Mouse (Mus musculus) neural tube, embryonic 10.5 days (tissue): Measurements from ENCODE around the gene Tas1r2.

Experiments used
- DNase-seq: peaks from one replicate; pipeline ENCODE4 v3.0.0-alpha.2; 2017; ENCODE audit warnings: low spot score; ENCODE audit errors: extremely low spot score

Gene Tas1r2

DNA sequence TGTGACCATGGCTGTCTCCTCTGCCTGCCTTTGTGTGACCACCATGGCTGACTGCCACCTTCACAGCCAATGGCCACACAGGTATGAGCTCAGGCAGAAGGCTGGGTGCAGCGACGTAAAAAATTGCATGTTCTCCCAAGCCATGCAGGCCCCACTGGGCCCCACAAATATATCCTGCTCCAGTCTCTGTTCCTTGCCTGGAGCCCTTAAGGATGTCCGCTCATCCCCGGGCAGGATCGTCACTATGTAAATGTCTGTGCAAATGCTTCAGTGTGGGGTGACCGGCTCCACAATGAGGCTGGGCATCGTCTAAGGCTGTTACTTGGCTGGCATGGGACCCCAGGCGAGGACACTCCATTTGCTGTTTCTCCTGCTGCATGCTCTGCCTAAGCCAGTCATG lies at the start of gene Tas1r2:
Tas1r2 (plus strand) TSS at position 301 of the 400 bp plus-strand sequence.
- no peak for DNase-seq

DNA sequence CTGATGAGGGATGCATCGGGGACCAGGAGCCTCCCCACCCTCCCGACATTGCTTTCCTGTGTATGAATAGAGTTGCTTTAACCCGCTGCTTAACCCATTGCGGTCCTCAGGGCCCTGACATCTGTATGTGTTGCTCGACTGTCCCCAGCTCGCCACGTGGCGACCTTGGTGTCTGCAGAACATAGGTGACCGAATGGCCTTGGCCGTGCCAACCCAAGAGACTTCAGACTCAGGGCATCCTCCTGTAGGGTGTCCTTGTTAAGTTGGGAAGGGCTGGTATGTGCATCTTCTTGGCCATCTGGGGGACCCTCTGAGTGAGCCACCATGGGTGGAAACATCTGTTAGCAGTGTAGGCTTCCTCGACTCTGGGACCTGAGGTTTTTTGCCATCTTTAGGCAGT lies 48.1 kb upstream of the Tas1r2 start:
- DNase-seq: no peak

DNA sequence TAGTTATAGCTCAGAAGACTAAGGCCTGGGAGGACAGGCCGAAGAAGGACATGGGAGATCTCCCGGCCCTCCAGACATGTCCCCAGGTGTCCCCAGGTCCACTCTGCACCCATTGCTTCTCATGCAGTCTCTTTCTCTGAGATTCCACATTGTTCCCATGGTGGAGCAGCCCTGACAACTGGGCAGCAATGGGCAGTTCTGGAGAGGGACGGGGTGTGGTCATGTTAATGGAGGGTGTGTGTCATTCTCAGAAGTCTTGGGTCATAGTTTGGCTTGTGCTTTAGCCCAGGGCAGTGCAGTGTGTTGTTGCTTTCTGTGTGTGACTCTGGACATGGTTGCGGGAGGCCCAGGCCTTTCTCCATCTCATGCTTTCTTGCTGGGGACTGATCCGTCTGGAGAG lies 46.6 kb upstream of the Tas1r2 start:
- no peak for DNase-seq

DNA sequence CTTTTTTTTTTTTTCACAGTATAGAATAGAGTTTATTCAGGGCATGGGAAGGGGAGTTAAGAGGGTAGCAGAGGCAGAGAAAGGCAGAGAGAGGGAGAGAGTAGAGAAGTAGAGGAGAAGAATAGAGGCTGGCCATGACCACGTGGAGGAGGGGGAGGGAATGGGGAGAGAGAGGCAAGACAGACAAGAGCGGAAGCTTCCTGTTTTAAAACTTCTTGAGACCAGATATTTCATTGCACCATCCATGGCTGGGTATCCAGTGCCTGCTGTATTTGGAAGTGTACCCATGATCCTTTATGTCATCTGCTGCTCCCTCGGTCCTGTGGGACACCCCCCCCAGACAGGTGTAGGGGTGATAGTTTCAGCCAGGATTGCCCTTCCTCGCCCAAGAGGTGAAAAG lies 44.4 kb upstream of the Tas1r2 start:
- no peak for DNase-seq

DNA sequence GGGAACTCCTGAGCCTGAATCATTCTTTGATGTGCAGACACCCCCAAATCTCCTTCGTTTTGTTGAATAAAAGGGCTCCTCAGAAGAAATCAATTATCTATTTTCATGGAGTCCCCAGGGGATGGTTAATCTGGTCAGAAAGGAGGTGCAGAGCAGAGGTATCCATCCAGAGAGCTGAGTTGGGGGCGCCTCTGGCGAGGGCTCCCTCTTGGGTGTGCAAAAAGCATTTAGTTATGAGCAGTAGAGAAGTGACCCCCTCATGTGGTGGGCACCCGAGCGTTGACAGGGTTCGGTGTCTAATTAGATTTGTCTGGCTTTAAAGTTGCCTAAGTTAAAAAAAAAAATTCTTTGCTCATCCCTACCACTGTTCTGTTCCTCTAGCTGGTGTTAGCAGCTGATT lies 42.4 kb upstream of the Tas1r2 start:
- no peak for DNase-seq

DNA sequence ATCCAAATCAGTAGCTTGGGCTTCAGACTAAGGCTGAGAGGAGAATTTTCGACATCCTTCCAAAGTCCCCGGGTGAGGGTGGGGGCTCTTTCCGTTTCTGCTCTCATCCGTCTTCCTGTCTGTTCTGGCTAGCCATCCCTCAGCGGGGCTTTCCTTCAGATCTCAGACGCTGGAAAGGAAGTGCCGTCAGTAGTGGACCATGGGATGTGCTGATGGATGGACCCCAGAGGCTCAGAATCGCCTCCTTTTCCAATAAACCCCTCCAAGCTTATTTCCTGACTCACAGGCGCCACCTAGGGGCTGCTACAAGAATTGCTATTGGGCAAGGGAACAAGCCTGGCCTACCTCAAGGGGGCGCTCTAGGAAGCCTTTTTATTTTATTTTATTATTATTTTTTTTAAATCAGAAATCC lies 41.8 kb upstream of the Tas1r2 start:
- DNase-seq: peak; percentile 92

DNA sequence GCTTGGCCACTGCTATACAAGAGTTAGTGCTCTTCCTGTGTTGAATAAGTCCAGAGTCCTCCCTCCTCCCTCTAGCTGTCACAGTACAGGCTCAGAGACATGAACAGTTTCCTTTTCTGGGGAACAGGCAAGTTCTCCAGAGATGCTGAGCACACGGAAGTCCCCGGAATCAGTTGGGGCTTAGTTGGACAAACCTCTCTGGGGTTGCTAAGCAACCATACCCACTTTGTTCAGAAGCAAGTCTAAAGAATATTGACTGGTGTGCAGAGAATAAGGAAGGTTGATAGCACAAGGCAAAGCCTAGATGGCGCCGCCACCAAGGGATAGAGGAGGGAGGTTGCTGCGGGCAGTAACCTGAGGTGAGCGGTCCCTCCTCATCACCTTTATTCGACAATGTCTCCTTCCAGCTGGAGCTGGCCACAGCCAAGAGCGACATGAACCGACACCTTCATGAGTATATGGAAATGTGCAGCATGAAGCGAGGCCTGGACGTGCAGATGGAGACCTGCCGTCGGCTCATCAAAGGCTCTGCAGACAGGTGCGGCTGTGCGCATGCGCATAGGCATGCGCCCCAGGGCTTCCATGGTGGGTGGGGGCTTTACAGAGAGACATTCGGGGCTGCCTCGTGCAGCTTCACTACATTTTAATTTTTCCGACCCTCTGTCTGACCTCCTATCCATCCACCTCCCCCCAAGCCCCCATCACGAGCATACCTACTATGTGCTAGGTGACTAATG lies 38.6 kb upstream of the Tas1r2 start:
- DNase-seq: no peak

DNA sequence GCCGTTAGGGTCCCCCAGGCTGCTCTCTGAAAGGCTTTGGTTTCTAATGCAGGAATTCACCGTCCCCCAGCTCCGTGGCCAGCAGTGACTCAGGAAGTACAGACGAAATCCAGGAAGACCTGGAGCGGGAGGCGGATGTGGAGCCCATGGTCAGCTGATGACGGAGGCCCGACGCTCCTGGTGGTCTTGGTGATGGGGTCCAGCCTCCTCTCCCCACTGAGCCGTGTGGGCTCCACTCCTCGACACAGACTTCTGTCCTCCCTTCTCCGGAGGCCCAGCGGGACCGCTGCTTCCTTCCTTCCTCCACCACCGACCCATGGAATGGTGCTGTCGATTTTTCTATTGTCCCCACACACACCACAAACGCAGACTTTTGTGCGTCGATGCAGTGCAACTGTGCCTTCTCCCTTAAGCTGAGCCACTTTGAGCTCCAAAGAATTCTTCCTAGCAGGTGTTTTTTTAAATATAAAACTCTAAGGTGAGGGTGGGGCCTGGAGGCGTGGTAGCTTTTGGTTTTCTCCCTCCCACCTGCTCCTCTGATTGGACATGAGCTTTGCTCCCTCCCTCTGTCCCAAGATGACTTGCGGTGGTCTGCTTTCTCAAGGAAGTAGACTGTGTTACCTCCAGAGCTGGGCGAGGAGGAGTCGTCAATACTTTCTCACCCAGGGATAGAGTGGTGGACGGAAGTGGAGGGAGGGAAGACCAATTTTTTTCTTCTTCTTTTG lies 36.9 kb upstream of the Tas1r2 start:
- no peak for DNase-seq

DNA sequence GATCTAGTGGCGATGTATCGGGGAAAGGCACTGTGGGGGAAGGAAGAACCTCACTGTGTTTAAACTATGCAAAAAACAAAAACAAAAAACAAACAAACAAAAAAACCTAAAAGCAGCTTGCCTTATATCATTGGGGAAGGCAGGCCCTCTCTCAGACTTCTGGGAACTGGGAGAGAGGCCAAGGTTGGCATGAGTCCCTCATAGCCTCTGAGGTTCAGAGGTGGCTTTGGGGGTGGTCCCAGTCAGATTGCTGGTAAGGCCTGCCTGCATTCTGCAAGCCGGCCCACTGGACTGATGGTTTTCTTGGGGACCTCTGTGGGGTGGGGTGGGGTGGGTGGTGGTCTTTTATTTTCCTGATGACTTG lies 36.4 kb upstream of the Tas1r2 start:
- DNase-seq: no peak

DNA sequence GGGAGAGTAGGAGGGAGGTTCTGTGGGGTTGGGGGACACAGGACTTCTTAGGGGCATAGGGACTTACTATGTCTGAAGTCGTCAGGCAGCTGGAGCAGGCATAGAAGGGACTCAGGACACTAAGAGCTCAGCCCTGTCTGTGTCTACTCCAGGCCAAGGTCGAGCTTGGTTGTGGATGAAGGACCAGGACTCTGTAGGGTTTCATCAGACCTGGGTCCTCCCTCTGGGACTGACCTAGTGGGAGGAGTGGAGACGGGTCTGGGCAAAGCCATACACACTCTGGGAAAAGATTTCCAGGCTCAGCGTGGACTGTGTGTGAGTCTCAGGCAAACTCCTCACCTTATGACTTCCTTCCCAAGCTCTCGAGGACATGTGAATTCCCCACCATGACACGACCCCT lies 33.6 kb upstream of the Tas1r2 start:
- DNase-seq: no peak

DNA sequence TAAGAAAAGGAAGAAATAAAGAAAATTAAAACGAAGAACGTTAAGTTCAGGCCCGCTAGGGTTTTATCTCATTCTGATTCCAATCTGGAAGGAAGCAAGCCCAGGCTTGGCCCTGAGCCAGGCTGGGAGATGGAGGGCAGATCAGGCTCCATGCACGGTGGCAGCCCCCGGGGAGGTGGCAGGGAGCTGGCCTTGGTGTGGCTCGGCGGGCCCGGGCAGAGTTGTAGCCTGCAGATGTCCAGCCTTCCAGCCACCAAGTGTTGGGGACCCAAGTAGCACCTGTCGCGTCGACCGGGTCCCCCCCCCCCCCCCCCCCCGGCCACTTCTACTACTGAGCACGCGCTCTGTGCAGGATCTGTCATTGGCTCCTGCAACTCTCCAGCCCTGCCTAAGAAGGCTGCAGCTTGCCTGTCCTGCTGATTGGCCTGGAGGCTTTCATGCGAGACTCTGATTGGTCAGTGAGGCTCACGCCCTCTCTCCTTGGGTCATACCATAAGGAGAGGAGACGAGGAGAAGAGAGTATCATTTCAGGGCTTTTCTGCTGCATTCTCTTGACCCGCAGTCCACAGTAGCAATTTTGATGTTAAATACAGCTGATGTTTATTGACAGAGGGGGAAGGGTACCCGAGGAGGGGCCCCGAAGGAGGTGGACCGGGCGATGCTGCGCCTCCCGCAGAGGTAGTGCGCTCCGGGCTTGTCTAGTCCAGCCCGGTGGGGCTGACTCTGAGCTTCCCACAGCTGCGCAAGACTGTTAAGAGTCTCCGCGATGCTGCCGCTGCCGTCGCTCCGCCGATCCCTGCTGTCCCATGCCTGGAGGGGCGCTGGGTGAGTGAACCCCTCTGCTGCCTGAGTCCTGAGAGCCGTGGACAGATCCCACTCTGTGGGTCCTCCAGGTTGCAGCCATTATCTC lies 30.7 kb upstream of the Tas1r2 start, which contains the start of gene Aldh4a1:
Aldh4a1 (plus strand) TSS at position 494 of the 910 bp plus-strand sequence.
- DNase-seq: peak; percentile 94

DNA sequence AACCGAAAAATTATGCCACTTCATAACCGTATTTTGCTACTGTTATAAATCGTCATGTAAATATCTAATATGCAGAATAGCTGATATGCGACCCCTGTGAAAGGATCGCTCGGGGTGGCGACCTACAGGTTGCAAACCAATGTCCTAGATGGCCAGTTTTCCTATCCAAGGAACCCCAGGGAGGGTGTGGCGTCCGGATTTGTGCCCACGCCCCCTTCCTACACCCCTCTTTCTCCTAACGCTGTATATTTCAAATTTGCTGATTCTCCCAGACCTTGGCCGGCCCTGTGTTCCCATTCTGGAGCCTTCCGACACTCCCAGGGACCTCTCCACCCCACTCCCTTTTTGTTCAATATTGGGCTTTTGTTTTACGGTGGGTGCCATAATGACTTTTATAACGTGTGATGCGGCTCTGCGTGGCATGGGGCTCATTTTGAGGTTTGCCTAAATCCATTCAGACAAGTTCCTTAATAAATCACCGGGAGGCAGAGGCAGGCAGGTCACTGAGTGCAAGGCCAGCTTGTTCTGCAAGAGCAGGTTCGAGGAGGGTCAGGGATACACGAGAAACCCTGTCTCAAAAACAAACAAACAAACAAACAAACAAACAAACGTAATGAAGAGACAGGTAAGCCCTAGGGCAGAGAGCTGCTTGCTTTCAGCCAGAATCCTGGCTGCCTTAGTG lies 29.8 kb upstream of the Tas1r2 start:
- no peak for DNase-seq

DNA sequence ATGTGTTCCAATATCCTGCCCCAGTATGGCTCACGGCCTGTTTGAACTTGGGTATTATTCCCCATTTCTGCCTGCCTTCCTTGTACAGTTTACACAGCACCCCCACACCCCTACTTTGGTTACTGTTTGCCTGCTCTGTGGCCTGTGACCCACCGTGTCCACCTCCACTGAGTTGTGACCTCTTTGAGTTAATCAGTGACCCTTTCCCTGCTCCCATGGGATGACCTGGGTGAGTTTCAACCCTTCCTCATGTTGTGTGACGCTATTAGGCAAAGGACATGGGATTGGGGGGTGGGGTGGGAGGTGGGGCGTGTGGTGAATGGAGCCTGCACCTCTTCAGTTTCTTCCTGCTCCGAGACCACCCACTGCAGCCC lies 29.2 kb upstream of the Tas1r2 start:
- DNase-seq: no peak

DNA sequence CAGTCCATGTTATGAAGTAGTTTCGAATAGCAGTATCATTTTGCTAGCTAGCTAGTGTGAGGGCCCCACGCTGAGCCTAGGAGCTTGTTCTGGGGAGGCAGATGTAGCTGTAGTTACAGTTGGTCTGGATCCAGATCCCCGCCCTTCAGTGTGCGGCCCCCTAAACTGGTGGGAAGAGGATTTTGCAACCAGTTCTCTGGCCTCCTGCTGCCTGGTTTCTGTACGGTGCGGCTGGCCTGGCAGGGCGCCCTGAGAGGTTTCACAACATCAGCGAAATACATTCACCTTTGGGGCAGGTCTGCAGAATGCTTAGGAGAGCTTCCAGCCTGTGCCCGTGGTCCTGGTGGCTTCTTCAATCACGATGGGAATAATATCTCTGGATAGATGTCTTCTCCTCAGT lies 28.6 kb upstream of the Tas1r2 start:
- no peak for DNase-seq

DNA sequence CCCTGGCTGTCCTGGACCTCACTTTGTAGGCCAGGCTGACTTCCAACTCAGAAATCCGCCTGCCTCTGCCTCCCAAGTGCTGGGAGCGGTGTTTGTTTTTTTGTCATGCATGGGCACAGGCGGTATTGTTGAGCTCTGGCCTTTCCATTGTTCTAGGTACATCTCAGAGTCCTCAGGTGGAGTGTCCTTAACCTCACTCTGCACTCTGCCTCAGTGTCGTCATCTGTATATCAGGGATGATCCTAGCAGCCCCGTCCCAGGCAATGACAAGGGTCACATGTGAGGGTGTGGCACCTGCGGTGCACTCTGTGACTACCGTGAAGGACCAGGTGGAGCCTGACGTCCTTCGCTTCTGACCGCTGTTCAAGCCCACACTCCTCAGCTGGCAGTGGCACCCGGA lies 26.0 kb upstream of the Tas1r2 start:
- DNase-seq: no peak

DNA sequence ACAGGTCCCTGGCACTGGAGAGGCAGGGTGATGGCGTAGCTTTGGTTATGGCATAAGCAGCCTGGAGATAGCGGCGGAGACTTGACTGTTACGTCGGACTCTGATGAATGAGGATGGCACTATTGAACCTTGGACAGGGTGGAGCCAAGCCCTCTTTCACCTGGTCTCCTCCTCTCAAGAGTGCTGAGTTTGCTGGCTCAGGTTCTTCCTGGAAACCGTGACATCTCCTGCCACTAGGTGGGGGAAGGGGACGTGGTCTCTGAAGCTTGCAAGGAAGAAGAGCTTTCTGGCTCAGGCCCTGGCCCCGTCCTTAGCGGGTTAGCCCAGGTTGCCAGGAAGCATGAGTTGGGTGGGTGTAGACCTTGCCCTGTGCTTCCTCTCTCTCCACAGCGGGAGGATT lies 23.2 kb upstream of the Tas1r2 start:
- DNase-seq: no peak

DNA sequence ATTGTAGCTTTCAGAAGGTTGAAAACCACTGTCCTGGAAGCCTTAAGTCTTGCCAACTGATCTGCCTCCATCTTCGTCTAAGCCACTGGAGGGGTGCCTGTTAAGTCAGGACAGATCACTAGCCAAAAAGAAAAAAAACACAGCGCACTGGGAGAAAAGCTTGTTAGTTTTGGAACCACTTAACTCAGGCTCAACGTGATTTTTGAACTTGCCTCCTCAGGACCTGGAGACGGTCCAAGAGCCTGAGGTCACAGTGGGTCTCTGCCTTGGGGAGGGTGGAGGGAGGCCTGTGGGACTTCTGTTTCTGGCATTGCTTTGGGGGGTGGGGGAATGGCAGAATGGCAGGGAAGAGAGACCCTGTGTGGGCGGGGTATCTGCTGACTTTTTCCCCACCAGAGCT lies 22.2 kb upstream of the Tas1r2 start:
- no peak for DNase-seq

DNA sequence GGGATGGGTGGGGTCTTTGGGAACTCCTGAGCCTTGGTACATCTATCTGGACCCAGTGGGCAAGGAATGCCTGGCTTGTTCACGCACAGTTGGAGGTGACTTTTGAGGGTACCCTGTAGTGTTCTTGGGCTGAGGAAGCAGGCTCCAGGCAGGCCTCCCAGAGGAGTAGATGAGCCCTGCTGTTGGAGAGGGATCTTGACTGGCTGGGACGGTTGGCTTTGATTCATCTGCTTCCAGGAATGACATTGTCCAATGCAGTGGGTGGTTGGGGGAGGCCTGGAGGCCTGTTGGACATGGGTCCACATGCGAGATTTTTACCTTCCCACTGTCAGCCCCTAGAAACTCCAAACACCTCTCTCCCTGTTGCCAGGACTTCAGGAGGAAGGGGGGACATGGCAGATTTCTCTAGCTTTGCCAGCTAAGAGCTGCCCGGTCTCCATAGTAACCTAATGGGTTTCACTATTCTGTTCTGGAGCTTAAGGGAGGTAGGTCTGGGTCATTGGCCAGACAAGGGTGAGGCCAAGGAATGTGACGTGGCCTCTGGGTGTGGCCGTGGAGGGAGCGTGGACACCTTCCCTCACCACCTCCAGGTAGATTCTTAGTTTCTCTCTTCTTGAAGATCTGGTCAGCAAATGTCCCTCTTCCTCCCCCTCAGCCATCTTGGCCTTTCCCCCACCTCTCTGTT lies 21.6 kb upstream of the Tas1r2 start:
- no peak for DNase-seq

DNA sequence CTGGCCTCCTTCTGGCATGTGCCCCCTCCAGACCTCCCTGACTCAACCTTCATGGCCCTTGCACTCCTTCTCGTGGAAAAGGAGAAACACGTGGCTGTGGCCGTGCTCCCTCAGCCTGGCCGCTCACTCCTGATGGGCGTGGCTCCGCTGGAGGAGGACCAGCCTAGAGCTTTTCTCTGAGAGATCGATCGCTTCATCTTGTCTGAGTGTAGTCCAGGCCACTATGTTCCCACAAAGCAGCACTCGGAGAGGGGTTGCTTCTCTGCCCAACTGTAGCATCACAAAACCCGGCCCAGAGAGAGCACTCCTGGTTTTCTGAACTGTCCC lies 21.1 kb upstream of the Tas1r2 start:
- DNase-seq: no peak

DNA sequence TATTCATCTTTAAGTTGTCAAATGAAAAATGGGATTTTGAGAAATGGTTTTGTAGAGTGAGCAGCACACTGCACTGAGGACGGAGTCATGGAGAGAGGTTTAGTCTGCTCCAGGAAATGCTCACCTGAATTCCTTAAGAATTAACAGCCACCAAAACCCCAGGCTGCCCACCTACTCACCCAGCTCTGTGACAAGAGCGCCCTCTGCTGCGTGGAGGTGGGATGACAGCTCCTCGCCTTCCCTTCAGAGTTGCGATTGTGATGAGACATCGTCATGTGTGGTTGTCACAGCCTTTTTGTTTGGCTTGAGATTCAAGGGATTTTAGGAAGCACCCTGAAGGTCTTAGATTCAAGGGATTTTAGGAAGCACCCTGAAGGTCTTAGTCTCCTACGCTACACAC lies 17.0 kb upstream of the Tas1r2 start:
- peak; percentile 83 for DNase-seq

DNA sequence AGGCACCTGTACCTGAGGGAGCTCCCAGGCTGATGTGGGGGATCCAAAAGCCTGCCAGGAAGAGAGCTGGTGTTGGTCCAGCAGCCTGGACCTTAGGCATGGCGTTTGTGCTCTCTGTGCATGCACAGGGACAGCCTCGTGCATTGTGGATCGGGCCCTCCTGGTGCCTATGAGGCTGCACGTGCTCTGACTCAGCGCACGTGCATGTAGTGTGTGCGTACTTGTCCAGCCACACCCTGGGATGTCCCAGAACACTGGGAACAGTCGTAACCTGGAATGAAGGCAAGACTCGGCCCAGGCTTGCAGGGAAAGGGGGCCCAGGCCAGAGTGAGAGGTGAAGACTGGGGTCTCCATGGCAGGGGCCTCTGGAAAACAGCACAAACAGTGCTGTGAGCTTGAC lies 15.5 kb upstream of the Tas1r2 start:
- no peak for DNase-seq
